Mouse (Mus musculus) forebrain, postnatal 0 days (tissue): ENCODE measurements around the gene Apc2. TPM values are rescaled to one million over a fixed set of nuclear protein-coding genes. Genes with fewer than 3 reads are reported as not detected.

Experiments
- ATAC-seq: fragments of 200-750 bp; cut with Nextera tagmentation; 2 replicates; pipeline ENCODE4 v1.8.0; 2017; ENCODE audit warnings: mild to moderate bottlenecking, moderate library complexity
- DNase-seq: peaks from one replicate; pipeline ENCODE4 v3.0.0-alpha.2; 2015
- H3K27ac ChIP-seq: fragments of 300-500 bp; sonication (generic); 2 replicates; pipeline ENCODE4 v1.5.1; 2014; ENCODE audit warnings: low read depth, mild to moderate bottlenecking, antibody characterized with exemption, low read length, moderate library complexity, mixed read lengths
- H3K27me3 ChIP-seq: fragments of 300-500 bp; sonication (generic); 2 replicates; pipeline ENCODE4 v1.6.1; 2014; ENCODE audit warnings: mild to moderate bottlenecking, low read length, mixed read lengths; ENCODE audit not compliant: insufficient read depth
- H3K36me3 ChIP-seq: fragments of 300-500 bp; sonication (generic); 2 replicates; pipeline ENCODE4 v1.6.1; 2014; ENCODE audit warnings: mild to moderate bottlenecking, moderate library complexity; ENCODE audit not compliant: insufficient read depth
- H3K4me1 ChIP-seq: fragments of 300-500 bp; sonication (generic); 2 replicates; pipeline ENCODE4 v1.6.1; 2014; ENCODE audit warnings: antibody characterized with exemption; ENCODE audit not compliant: insufficient read depth
- H3K4me2 ChIP-seq: fragments of 300-500 bp; sonication (generic); 2 replicates; pipeline ENCODE4 v1.6.1; 2014; ENCODE audit warnings: low read depth, mild to moderate bottlenecking, moderate library complexity
- H3K4me3 ChIP-seq: fragments of 300-500 bp; sonication (generic); 2 replicates; pipeline ENCODE4 v1.5.1; 2014; ENCODE audit warnings: low read depth, low read length, mixed read lengths
- H3K9ac ChIP-seq: fragments of 300-500 bp; sonication (generic); 2 replicates; pipeline ENCODE4 v1.6.1; 2014; ENCODE audit warnings: mild to moderate bottlenecking
- H3K9me3 ChIP-seq: fragments of 300-500 bp; sonication (generic); 2 replicates; pipeline ENCODE4 v1.6.1; 2016; ENCODE audit warnings: low read length
- CTCF ChIP-seq: sonication (generic); IDR thresholded peaks from 2 replicates; pipeline ENCODE4 v1.5.1; 2016; ENCODE audit warnings: antibody characterized with exemption, control low read depth, low read depth
- WGBS: fragments of 180-500 bp; shearing (Covaris S2); extraction: QIAGEN DNeasy Blood & Tissue Kit; methylation state at CpG from one replicate; pipeline ENCODE4 v1.1.7; 2014; 5-methylcytosine and 5-hydroxymethylcytosine counted together
- polyA plus RNA-seq: library from polyadenylated mRNA; unstranded; fragments of >200 nt; fragmentation: Nextera tagmentation; extraction: Ambion mirVana; gene quantifications from 2 replicates; pipeline ENCODE4 v1.2.1, GENCODE M21; 2015
- total RNA-seq: library from RNA; depleted of rRNA; stranded (reverse); fragments of >200 nt; gene quantifications from 2 replicates; pipeline ENCODE4 v1.2.3, GENCODE M21; 2014

Gene Apc2
- total and polyA plus RNA-seq, 2 experiments from 2014 or later: 112 to 328 TPM

DNA sequence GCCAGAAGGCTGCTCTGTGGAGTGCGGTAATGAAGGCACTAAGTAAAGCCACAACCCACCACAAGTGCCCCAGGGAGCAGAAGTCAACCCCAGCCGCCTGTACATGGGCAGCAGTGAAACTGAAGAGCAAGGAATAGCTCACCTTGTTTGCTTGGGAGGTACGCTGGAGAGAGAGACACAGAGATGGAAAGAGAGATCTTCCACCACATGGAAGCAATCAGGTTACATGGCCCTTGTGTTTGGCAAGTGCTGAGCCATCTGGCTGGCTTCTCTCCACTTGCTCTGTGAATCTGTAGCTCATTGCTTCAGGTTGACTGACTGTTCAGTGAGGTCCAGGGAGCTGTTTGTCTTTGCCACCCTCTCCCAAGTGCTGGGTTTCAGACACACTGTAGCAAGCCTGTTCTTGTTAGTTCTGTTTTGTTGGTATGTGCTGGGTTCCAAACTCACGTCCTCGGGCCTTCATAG lies 36.8 kb downstream of the Apc2 start:
- no peak for TF ChIP-seq CTCF
- 82% methylated on average over 5 of the region's 5 CpGs for WGBS
- no peak for ATAC-seq
- no peak overlapping the region for H3K4me3 ChIP-seq
- H3K27me3 ChIP-seq: 0 out of 2 replicates have a peak, but pooled peaks cover 5% of the 10 kb centered on the region
- peaks cover 11% of the 10 kb centered on the region for H3K4me1 ChIP-seq
- no peaks in the 10 kb centered on the region for H3K9me3 ChIP-seq
- DNase-seq: no peak
- H3K36me3 ChIP-seq: no peaks in the 10 kb centered on the region
- no peak overlapping the region for H3K27ac ChIP-seq
- H3K4me2 ChIP-seq: no peak overlapping the region
- H3K9ac ChIP-seq: no peak overlapping the region

DNA sequence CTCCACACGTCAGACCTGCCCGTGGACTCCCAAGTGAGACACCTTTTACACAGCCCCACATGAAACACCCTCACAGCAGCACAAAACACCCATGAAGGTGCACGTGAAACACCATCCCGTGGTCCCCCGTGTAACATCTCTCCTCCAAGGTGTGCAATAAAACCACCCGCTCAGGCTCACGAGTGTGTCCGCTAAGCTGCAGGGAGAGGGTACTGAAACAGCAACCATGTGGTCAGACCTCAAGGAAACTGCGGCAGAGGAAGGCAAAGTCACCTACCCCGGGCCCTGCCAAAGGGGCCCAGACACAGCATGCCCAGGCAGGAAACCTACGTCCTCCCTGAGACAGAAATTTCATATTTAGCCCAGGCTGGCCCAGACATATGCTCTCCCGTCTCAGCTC lies 40.5 kb downstream of the Apc2 start:
- H3K9ac ChIP-seq: no peak overlapping the region
- H3K36me3 ChIP-seq: no peaks in the 10 kb centered on the region
- peaks cover 11% of the 10 kb centered on the region for H3K27me3 ChIP-seq
- H3K4me2 ChIP-seq: no peak overlapping the region
- no peaks in the 10 kb centered on the region for H3K9me3 ChIP-seq
- WGBS: 91% methylated on average over 12 of the region's 12 CpGs
- no peak for TF ChIP-seq CTCF
- no peak overlapping the region for H3K27ac ChIP-seq
- ATAC-seq (no peak), DNase-seq (no peak)
- no peak overlapping the region for H3K4me3 ChIP-seq
- H3K4me1 ChIP-seq: no peaks in the 10 kb centered on the region

DNA sequence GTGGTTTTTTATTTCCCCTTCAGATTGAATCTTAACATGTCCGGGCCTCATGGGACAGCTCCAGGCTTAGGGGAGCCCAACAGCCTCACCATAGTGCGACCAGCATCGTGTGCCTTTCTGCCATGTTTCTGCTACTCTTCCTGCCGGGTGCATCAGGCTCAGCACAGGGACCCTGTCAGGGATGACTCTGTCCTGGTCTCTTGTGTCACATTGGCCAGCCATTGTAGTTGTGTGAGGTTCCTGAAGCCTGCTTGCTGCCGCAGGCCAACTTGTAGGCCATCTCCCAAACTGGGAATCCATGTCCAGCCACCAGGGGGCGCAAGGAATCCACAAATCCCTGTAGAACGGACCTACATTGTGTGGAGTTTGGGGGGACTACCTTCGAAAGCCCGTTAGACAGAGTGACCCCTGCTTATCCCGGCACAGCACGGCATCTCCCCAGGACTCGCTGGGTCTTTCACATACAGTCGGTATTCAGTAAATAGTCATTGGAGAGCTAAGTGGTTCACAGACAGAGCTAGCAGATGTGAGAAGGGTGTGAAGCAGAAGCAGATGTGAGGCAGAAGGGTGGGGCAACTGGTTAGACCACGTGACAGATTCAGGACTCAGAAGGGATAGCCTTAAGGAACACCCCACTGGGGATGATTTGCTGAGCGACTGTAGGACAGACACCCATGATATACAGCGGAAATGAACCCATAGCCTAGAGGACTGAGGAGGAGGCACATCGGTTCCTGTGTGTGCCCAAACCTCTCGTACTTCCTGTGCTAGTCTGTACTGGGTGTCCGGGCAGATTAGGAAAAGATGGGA lies 44.4 kb downstream of the Apc2 start:
- H3K9me3 ChIP-seq: no peaks in the 10 kb centered on the region
- peak; percentile 93 for TF ChIP-seq CTCF
- no peak overlapping the region for H3K4me2 ChIP-seq
- 24% methylated on average over 19 of the region's 19 CpGs for whole genome bisulfite sequencing
- H3K36me3 ChIP-seq: no peaks in the 10 kb centered on the region
- peaks cover 7% of the 10 kb centered on the region; the same call in 1 of the 2 replicates for H3K4me1 ChIP-seq
- H3K27ac ChIP-seq: no peak overlapping the region
- H3K4me3 ChIP-seq: no peak overlapping the region
- peaks cover 49% of the 10 kb centered on the region for H3K27me3 ChIP-seq
- DNase-seq (peak; percentile 86), ATAC-seq (peak; percentile 52)
- no peak overlapping the region for H3K9ac ChIP-seq

DNA sequence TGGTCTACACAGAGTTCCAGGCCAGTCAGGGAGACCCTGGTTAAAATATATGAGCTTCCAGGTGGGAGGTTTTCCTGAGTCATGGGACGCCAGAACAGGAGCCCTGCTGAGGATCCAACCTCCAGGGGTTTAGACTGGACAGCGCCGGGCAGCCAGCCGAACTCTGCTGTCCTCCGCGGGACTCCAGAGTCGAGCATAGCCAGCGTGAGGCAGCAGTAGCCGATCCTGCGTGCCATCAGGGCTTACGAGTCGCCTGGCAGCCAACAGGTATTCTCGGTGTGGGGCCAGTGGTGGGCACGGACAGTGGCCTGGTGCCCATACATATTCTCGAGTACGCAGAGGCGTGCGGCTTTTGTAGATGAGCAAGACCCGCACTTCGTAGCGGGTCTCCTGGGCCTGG lies 45.2 kb downstream of the Apc2 start:
- no peak for ATAC-seq
- no peak overlapping the region for H3K4me3 ChIP-seq
- no peaks in the 10 kb centered on the region for H3K9me3 ChIP-seq
- 16% methylated on average over 21 of the region's 21 CpGs for WGBS
- H3K27me3 ChIP-seq: peaks cover 57% of the 10 kb centered on the region
- no peaks in the 10 kb centered on the region for H3K36me3 ChIP-seq
- H3K9ac ChIP-seq: no peak overlapping the region
- DNase-seq: no peak
- H3K4me1 ChIP-seq: peaks cover 7% of the 10 kb centered on the region; the same call in 1 of the 2 replicates
- no peak overlapping the region for H3K27ac ChIP-seq
- no peak overlapping the region for H3K4me2 ChIP-seq
- TF ChIP-seq CTCF: no peak

DNA sequence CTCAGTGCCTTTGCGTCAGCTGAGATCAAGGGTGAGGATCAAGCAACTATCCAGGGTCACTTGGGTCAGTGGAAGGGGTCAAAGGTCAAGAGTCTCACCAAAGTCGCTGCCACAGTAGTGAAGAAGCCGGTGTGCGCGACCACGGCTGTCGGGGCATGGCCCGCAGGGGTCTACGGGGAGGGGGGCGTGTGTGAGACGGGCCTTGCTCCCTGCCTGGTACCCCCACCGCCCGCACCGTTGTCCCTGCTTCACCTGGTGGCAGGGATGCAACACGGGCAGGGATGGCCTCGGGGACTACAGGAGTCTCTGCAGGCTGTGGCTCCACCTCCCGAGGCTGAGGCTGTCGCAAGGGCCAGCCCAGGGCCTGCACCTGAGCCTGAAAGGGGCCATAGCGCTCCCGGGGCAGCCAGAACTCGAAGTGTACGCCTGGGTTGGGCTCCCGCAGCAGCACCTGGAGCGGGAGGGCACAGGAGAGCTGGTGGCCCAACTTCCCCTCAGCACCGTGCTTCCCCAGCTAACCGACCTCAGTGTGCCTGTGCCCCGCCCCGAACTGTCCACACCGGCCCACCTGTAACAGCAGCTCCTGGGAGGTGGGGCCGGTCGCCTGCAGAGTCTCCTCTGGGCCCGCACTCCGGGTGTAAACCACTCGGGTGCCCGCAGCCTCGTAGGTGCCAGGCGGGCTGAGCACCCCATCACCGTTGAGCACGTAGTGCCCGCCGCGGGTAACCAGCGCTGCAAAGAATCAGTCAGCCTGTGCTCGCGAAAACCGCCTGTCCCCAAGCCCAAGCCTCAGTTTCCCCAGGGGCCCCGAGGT lies 45.9 kb downstream of the Apc2 start:
- DNase-seq: no peak
- H3K4me1 ChIP-seq: peaks cover 7% of the 10 kb centered on the region; the same call in 1 of the 2 replicates
- H3K4me2 ChIP-seq: peak overlapping the region; percentile 49; the same call in 1 of the 2 replicates
- H3K4me3 ChIP-seq: peak overlapping the region; percentile 33
- H3K27ac ChIP-seq: no peak overlapping the region
- H3K9ac ChIP-seq: no peak overlapping the region
- ATAC-seq: no peak
- WGBS: 4% methylated on average over 43 of the region's 47 CpGs
- H3K36me3 ChIP-seq: no peaks in the 10 kb centered on the region
- peaks cover 61% of the 10 kb centered on the region for H3K27me3 ChIP-seq
- no peak for TF ChIP-seq CTCF
- no peaks in the 10 kb centered on the region for H3K9me3 ChIP-seq

DNA sequence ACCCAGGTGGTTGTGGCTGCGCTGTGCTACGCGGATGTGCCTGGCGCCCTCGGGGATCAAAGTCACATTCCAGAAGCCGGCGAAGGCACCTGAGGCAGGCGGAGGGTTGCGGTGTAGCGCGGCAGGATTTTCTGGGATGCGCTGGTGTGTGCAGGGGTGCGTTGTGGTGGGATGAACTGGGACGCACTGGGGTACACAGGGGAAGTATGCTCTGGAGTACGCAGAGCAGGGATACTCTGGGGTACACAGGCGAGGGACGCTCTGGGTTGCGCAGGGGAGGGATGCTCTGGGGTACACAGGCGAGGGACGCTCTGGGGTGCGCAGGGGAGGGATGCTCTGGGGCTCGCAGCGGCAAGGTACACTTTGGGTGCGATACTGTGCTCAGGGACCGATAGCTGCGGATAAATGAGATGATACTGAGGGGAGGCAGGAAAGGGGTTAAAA lies 46.5 kb downstream of the Apc2 start:
- Histone ChIP-seq H3K4me2 (peak overlapping the region; percentile 49), H3K27ac (no peak overlapping the region), H3K9ac (no peak overlapping the region), H3K36me3 (no peaks in the 10 kb centered on the region), H3K27me3 (peaks cover 65% of the 10 kb centered on the region), H3K4me1 (peaks cover 7% of the 10 kb centered on the region; the same call in 1 of the 2 replicates), H3K4me3 (peak overlapping the region; percentile 33), H3K9me3 (no peaks in the 10 kb centered on the region)
- no peak for TF ChIP-seq CTCF
- DNase-seq (no peak), ATAC-seq (no peak; the same call in 1 of the 2 replicates)
- whole genome bisulfite sequencing: 4% methylated on average over 26 of the region's 26 CpGs
